ENCODE assay signal across 8 mouse cellular contexts in the genomic region with DNA sequence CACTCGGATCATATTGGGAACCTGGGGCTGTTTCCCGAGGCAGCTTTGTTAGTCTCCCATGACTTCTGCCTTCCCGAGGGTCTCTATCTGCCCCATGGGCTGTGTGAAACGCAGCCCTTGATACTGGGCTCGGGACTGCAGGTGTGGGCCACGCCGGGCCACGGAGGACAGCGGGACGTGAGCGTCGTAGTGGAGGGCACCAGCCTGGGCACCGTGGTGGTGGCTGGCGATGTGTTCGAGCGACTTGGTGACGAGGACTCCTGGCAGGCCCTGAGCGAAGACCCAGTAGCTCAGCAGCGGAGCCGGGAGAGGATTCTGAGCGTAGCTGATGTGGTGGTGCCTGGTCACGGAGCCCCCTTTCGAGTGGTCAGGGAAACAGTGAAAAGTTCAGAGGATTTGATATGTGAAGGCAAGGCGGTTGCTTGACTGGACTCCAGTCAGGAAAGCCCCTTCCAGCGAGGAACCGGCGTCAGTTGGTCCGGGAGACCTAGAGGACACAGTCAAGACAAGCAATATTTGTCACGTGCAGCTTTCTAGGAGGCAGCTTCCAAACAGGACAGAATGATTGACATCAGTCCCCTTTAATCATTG. TPM values are rescaled to one million over a fixed set of nuclear protein-coding genes. Genes with fewer than 3 reads are reported as not detected.
A peak's percentile ranks its signal among the peaks of the same experiment; 100 is the strongest.
DNase-seq lines count a peak whose midpoint lies in the region; ATAC-seq and TF ChIP-seq lines count a peak whose summit lies in the region.

No protein-coding gene starts in this region.

- no peak for DNase-seq in frontal cortex, adult 2 months (ENCODE audit: extremely low spot score in 1 of 2, low spot score in 1 of 2)
- peak; percentile 34 for DNase-seq in CD4-positive, CD25-positive, alpha-beta regulatory T cell, adult 2 months (ENCODE audit: low read depth, low spot score)
- peak; percentile 67 for DNase-seq in embryo, embryonic 10 days (ENCODE audit: low spot score)
- no peak for DNase-seq in layer of hippocampus, adult 2 months (ENCODE audit: low spot score in 2 of 2)
- peak; percentile 43 to 44 for DNase-seq in lung, postnatal 4 days
- peak; percentile 46 for DNase-seq in right cerebral cortex, postnatal 25 days

- no peaks in the 10 kb centered on the region for H3K9me3 ChIP-seq in heart, embryonic 13.5 days

- H3K27ac ChIP-seq in heart, embryonic 13.5 days (replicated peaks), result peak overlapping the region; percentile 87
- peak overlapping the region; percentile 96 for H3K27ac ChIP-seq in layer of hippocampus, adult 2 months

- peaks cover 33% of the 10 kb centered on the region for H3K36me3 ChIP-seq in heart, embryonic 13.5 days

- WGBS in heart, embryonic 13.5 days, result 2% methylated on average over 29 of the region's 29 CpGs

- peak overlapping the region; percentile 80 for H3K4me3 ChIP-seq in heart, embryonic 13.5 days
- peak overlapping the region; percentile 85 for H3K4me3 ChIP-seq in layer of hippocampus, adult 2 months

- peaks cover 17% of the 10 kb centered on the region for H3K4me1 ChIP-seq in heart, embryonic 13.5 days

- peak overlapping the region; percentile 92 for H3K9ac ChIP-seq in heart, embryonic 13.5 days

- TF ChIP-seq CTCF in layer of hippocampus, adult 2 months (conservative IDR thresholded peaks at IDR 0.05), result no peak

- H3K27me3 ChIP-seq in heart, embryonic 13.5 days (replicated peaks), result no peaks in the 10 kb centered on the region

- H3K4me2 ChIP-seq in heart, embryonic 13.5 days, result peak overlapping the region; percentile 99

- ATAC-seq in frontal cortex, adult (ENCODE audit: low TSS enrichment), result peak; percentile 51
- peak; percentile 27; the same call in 1 of the 2 replicates for ATAC-seq in heart, embryonic 13.5 days (ENCODE audit: extremely low read depth, insufficient number of reproducible peaks, low FRiP score, low TSS enrichment)

RNA-seq across cellular contexts. Expression of a gene that starts 0.7 kb away (rescaled TPM):
- 7.2 and 7.5 TPM in 2 replicates for polyA plus RNA-seq in frontal cortex, adult 2 months (2012; rRNA removed)
- polyA plus RNA-seq in heart, embryonic 13.5 days (2015; fragmentation: Nextera tagmentation; extraction: Ambion mirVana), result 5.8 and 5.9 TPM in 2 replicates
- 1 to 10 TPM; 8.2 to 8.4 TPM for total RNA-seq in layer of hippocampus, adult 2 months (2021)

RNA-seq across cellular contexts. Expression of a gene that starts 7.6 kb away (rescaled TPM):
- polyA plus RNA-seq in frontal cortex, adult 2 months (2012; rRNA removed), result 16.0 and 16.1 TPM in 2 replicates
- 26.1 and 27.1 TPM in 2 replicates for polyA plus RNA-seq in heart, embryonic 13.5 days (2015; fragmentation: Nextera tagmentation; extraction: Ambion mirVana)
- total RNA-seq in layer of hippocampus, adult 2 months (2021), result 10 to 100 TPM; 13.4 to 16.5 TPM

RNA-seq across cellular contexts. Expression of a gene that starts 7.6 kb away (rescaled TPM):
- polyA plus RNA-seq in frontal cortex, adult 2 months (2012; rRNA removed), result 56.8 and 58.4 TPM in 2 replicates
- polyA plus RNA-seq in heart, embryonic 13.5 days (2015; fragmentation: Nextera tagmentation; extraction: Ambion mirVana), result 62.8 and 69.7 TPM in 2 replicates
- total RNA-seq in layer of hippocampus, adult 2 months (2021), result 10 to 100 TPM; 42.0 to 42.2 TPM

RNA-seq across cellular contexts. Expression of a gene that starts 22.6 kb away (rescaled TPM):
- polyA plus RNA-seq in frontal cortex, adult 2 months (2012; rRNA removed), result 28.7 and 30.1 TPM in 2 replicates
- 123 TPM in 2 replicates for polyA plus RNA-seq in heart, embryonic 13.5 days (2015; fragmentation: Nextera tagmentation; extraction: Ambion mirVana)
- total RNA-seq in layer of hippocampus, adult 2 months (2021), result 10 to 100 TPM; 18.6 to 18.8 TPM

RNA-seq across cellular contexts. Expression of a gene that starts 23.0 kb away (rescaled TPM):
- polyA plus RNA-seq in frontal cortex, adult 2 months (2012; rRNA removed), result 26.1 and 29.6 TPM in 2 replicates
- 12.9 and 13.7 TPM in 2 replicates for polyA plus RNA-seq in heart, embryonic 13.5 days (2015; fragmentation: Nextera tagmentation; extraction: Ambion mirVana)
- total RNA-seq in layer of hippocampus, adult 2 months (2021), result 10 to 100 TPM; 25.6 to 26.2 TPM

Comparison
In these comparisons a context has a peak if more than half of its experiments do, and no peak if none do; other contexts are left out.
1. DNase-seq: peak in CD4-positive, CD25-positive, alpha-beta regulatory T cell, adult 2 months (single experiment), embryo, embryonic 10 days (single experiment), lung, postnatal 4 days (2 of 2) and right cerebral cortex, postnatal 25 days (single experiment); none in frontal cortex, adult 2 months (0 of 2) and layer of hippocampus, adult 2 months (0 of 2).